Mouse (Mus musculus) bone marrow, adult 2 months (tissue): ENCODE measurements around the gene Ints2.

Source experiments
- CTCF ChIP-seq: fragments of 200-500 bp; IDR thresholded peaks from 2 replicates; pipeline ENCODE4 v1.5.1; 2011; ENCODE audit warnings: low read length, control low read depth; ENCODE audit not compliant: control insufficient read depth, insufficient read depth
- POLR2A ChIP-seq: fragments of 200-500 bp; IDR thresholded peaks from 2 replicates; pipeline ENCODE4 v1.6.1; 2011; ENCODE audit warnings: low read depth, mild to moderate bottlenecking, control low read depth, low read length, borderline replicate concordance; ENCODE audit not compliant: control insufficient read depth

- no peak for TF ChIP-seq CTCF
- TF ChIP-seq POLR2A = no peak
Measured at GRCm38 (mm10) chr11:86253342-86253741, 4.0 kb downstream of the Ints2 start.
